Mouse (Mus musculus): Measurements from ENCODE around the gene Zap70. TPM values are rescaled to one million over a fixed set of nuclear protein-coding genes. Genes with fewer than 3 reads are reported as not detected.

Zap70 gene
- polyA plus RNA-seq (2011; ENCODE audit: insufficient read length, low read depth, missing spikeins) = not detected in 2 replicates

GRCm38 (mm10) chr1:36761568-36761967 is at the start of gene Zap70:
TSS of gene Zap70 (plus strand) at chr1:36761798.
- Histone ChIP-seq H3K27ac (ENCODE audit: insufficient read depth, low read length) (no peak within 1 kb of the TSS), H3K4me3 (ENCODE audit: insufficient read depth, low read length) (no peak within 1 kb of the TSS), H3K4me1 (ENCODE audit: control insufficient read depth, insufficient read depth, low read length) (no peaks in the 10 kb centered on the region)
- TF ChIP-seq POLR2A (IDR thresholded peaks at IDR 0.05; ENCODE audit: low read depth, low read length) = no peak
- no peak for TF ChIP-seq CTCF (IDR thresholded peaks at IDR 0.05; ENCODE audit: borderline replicate concordance, insufficient read depth, low read length)

DNA sequence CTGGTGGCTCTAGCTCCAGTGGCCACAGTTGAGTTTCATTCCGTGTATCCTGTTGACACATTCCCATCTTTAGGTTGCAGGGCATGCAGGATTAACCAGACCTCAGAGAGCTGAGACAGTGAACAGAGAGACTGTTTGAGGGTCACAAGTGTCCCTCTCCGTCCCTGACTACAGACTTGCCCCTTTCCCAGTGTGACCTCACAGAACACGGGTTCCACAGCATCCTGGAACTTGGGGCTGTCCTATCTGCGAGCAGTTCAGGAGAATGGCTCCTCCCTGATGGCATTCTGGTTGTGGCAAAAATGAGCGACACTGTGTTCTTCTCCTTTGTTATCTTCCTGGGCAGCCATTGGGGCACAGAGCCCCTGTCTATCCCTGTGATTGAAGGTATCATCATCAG is 47.3 kb upstream of the Zap70 start, which contains the start of gene Actr1b:
Gene Actr1b, minus strand, starts transcription at position 112 of the 400 bp plus-strand sequence.
- Histone ChIP-seq H3K4me1 (ENCODE audit: control insufficient read depth, insufficient read depth, low read length) (no peaks in the 10 kb centered on the region), H3K27ac (ENCODE audit: insufficient read depth, low read length) (no peak within 1 kb of the TSS), H3K4me3 (ENCODE audit: insufficient read depth, low read length) (no peak within 1 kb of the TSS)
- TF ChIP-seq POLR2A (IDR thresholded peaks at IDR 0.05; ENCODE audit: low read depth, low read length) = no peak
- no peak for TF ChIP-seq CTCF (IDR thresholded peaks at IDR 0.05; ENCODE audit: borderline replicate concordance, insufficient read depth, low read length)

GRCm38 (mm10) chr1:36718786-36719185 is 42.8 kb upstream of the Zap70 start:
- Histone ChIP-seq H3K4me3 (ENCODE audit: insufficient read depth, low read length) (no peak overlapping the region), H3K27ac (ENCODE audit: insufficient read depth, low read length) (no peak overlapping the region), H3K4me1 (ENCODE audit: control insufficient read depth, insufficient read depth, low read length) (0 out of 2 replicates have a peak, but pooled peaks cover 3% of the 10 kb centered on the region)
- TF ChIP-seq CTCF (IDR thresholded peaks at IDR 0.05; ENCODE audit: borderline replicate concordance, insufficient read depth, low read length) = no peak

GRCm38 (mm10) chr1:36723146-36724056 is 38.2 kb upstream of the Zap70 start:
- H3K27ac ChIP-seq (ENCODE audit: insufficient read depth, low read length) = no peak overlapping the region
- TF ChIP-seq POLR2A (IDR thresholded peaks at IDR 0.05; ENCODE audit: low read depth, low read length) (no peak), CTCF (IDR thresholded peaks at IDR 0.05; ENCODE audit: borderline replicate concordance, insufficient read depth, low read length) (no peak)
- H3K4me3 ChIP-seq (ENCODE audit: insufficient read depth, low read length) = no peak overlapping the region
- 0 out of 2 replicates have a peak, but pooled peaks cover 3% of the 10 kb centered on the region for H3K4me1 ChIP-seq (ENCODE audit: control insufficient read depth, insufficient read depth, low read length)

DNA sequence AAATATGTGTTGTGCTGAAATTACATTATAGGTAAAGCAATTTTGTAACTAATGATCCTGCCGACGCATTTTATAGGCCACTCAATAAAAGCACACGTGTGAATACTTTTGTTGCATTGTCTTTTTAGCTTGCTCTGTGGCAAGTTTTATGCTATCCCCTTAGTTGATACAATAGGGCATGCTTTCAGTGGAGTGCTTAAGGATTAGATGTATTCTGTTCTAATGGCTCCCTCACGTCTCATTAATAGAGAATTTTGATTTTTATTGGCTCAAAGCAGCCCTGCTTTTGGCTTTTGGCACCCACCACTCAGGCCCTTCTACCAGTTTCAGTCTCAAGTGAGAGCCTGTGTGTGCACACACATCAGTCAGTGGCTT is 37.6 kb upstream of the Zap70 start:
- no peak overlapping the region for H3K4me3 ChIP-seq (ENCODE audit: insufficient read depth, low read length)
- H3K4me1 ChIP-seq (ENCODE audit: control insufficient read depth, insufficient read depth, low read length) = 0 out of 2 replicates have a peak, but pooled peaks cover 3% of the 10 kb centered on the region
- H3K27ac ChIP-seq (ENCODE audit: insufficient read depth, low read length) = no peak overlapping the region
- TF ChIP-seq POLR2A (IDR thresholded peaks at IDR 0.05; ENCODE audit: low read depth, low read length) (no peak), CTCF (IDR thresholded peaks at IDR 0.05; ENCODE audit: borderline replicate concordance, insufficient read depth, low read length) (no peak)

DNA sequence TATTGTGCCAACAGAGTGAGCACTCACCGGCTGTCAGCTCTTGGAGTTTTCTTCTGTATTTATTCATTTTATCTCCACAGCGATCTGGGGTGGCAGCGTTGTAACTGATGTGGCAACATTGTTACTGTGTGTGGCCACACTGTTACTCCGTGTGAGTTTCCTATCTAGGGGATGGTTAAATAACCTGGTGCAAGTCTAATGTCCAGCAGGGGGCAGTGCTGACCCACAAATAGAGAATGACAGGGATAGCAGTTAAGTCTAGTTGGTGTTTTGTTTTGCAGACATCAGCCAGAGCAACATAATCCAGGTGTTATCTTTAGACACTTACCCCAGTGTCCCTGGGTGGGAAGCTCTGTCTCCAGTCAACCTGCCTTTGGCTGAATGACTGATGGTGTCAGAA is 24.3 kb upstream of the Zap70 start:
- TF ChIP-seq POLR2A (IDR thresholded peaks at IDR 0.05; ENCODE audit: low read depth, low read length) = no peak
- 0 out of 2 replicates have a peak, but pooled peaks have one; percentile 17 for TF ChIP-seq CTCF (IDR thresholded peaks at IDR 0.05; ENCODE audit: borderline replicate concordance, insufficient read depth, low read length)
- Histone ChIP-seq H3K4me1 (ENCODE audit: control insufficient read depth, insufficient read depth, low read length) (no peaks in the 10 kb centered on the region), H3K27ac (ENCODE audit: insufficient read depth, low read length) (no peak overlapping the region), H3K4me3 (ENCODE audit: insufficient read depth, low read length) (no peak overlapping the region)

DNA sequence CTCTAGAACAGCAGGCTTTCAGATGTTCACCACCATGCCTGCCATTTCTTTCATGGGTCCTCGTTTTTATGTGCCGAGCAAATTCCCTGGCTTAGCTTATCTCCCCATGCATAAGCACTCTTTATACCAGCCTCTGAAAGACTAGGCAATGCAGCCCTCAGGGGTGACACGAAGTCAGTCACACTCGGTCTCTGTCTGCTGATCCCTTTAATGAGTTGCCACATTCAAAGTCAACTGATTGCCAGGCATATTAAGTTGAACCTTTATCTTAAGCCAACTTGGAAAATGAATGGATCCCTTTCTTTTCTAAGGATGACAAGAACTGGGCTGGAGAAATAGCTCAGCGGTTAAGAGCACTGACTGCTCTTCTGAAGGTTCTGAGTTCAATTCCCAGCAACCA is 22.4 kb upstream of the Zap70 start:
- no peak for TF ChIP-seq CTCF (IDR thresholded peaks at IDR 0.05; ENCODE audit: borderline replicate concordance, insufficient read depth, low read length)
- no peak for TF ChIP-seq POLR2A (IDR thresholded peaks at IDR 0.05; ENCODE audit: low read depth, low read length)
- H3K4me1 ChIP-seq (ENCODE audit: control insufficient read depth, insufficient read depth, low read length) = no peaks in the 10 kb centered on the region
- H3K4me3 ChIP-seq (ENCODE audit: insufficient read depth, low read length) = no peak overlapping the region
- no peak overlapping the region for H3K27ac ChIP-seq (ENCODE audit: insufficient read depth, low read length)

- TF ChIP-seq POLR2A (IDR thresholded peaks at IDR 0.05; ENCODE audit: low read depth, low read length) (no peak), CTCF (IDR thresholded peaks at IDR 0.05; ENCODE audit: borderline replicate concordance, insufficient read depth, low read length) (no peak)
- Histone ChIP-seq H3K4me1 (ENCODE audit: control insufficient read depth, insufficient read depth, low read length) (no peaks in the 10 kb centered on the region), H3K4me3 (ENCODE audit: insufficient read depth, low read length) (no peak overlapping the region), H3K27ac (ENCODE audit: insufficient read depth, low read length) (no peak overlapping the region)
Observed at GRCm38 (mm10) chr1:36743046-36743445, 18.6 kb upstream of the Zap70 start.

GRCm38 (mm10) chr1:36744268-36744944 is 17.2 kb upstream of the Zap70 start:
- H3K27ac ChIP-seq (ENCODE audit: insufficient read depth, low read length) = no peak overlapping the region
- TF ChIP-seq POLR2A (IDR thresholded peaks at IDR 0.05; ENCODE audit: low read depth, low read length) (no peak), CTCF (IDR thresholded peaks at IDR 0.05; ENCODE audit: borderline replicate concordance, insufficient read depth, low read length) (peak; percentile 73; the same call in 1 of the 2 replicates)
- no peak overlapping the region for H3K4me3 ChIP-seq (ENCODE audit: insufficient read depth, low read length)
- no peaks in the 10 kb centered on the region for H3K4me1 ChIP-seq (ENCODE audit: control insufficient read depth, insufficient read depth, low read length)

GRCm38 (mm10) chr1:36745661-36746060 is 15.9 kb upstream of the Zap70 start:
- TF ChIP-seq POLR2A (IDR thresholded peaks at IDR 0.05; ENCODE audit: low read depth, low read length) (no peak), CTCF (IDR thresholded peaks at IDR 0.05; ENCODE audit: borderline replicate concordance, insufficient read depth, low read length) (no peak)
- Histone ChIP-seq H3K27ac (ENCODE audit: insufficient read depth, low read length) (no peak overlapping the region), H3K4me1 (ENCODE audit: control insufficient read depth, insufficient read depth, low read length) (no peaks in the 10 kb centered on the region), H3K4me3 (ENCODE audit: insufficient read depth, low read length) (no peak overlapping the region)

Measured in embryonic fibroblast, embryonic 13.5 days (primary cell).